Mouse (Mus musculus) hindbrain, embryonic 13.5 days (tissue): ENCODE measurements at regions not wholly inside any gene's neighbourhood (a gene's known extent, or its start where the extent isn't known, plus 50 kb on each side); places are given as distances from the start of the nearest gene placed in this dataset.

Experiments
- ATAC-seq: fragments of 200-750 bp; cut with Nextera tagmentation; 2 replicates; pipeline ENCODE4 v1.8.0; 2017; ENCODE audit warnings: moderate TSS enrichment; ENCODE audit not compliant: low FRiP score
- H3K27ac ChIP-seq: fragments of 300-500 bp; sonication (generic); 2 replicates; pipeline ENCODE4 v1.5.1; 2015; ENCODE audit warnings: inconsistent platforms, mild to moderate bottlenecking, moderate library complexity
- H3K27me3 ChIP-seq: fragments of 300-500 bp; sonication (generic); 2 replicates; pipeline ENCODE4 v1.6.1; 2015; ENCODE audit warnings: mild to moderate bottlenecking, inconsistent platforms
- H3K36me3 ChIP-seq: fragments of 300-500 bp; sonication (generic); 2 replicates; pipeline ENCODE4 v1.6.1; 2015; ENCODE audit warnings: mild to moderate bottlenecking, inconsistent platforms
- H3K4me1 ChIP-seq: fragments of 300-500 bp; sonication (generic); replicated peaks from 2 replicates; pipeline ENCODE4 v1.6.1; 2015; ENCODE audit warnings: inconsistent platforms
- H3K4me2 ChIP-seq: fragments of 300-500 bp; sonication (generic); 2 replicates; pipeline ENCODE4 v1.6.1; 2015; ENCODE audit warnings: inconsistent platforms, mild to moderate bottlenecking, moderate library complexity
- H3K4me3 ChIP-seq: fragments of 300-500 bp; sonication (generic); 2 replicates; pipeline ENCODE4 v1.5.1; 2015; ENCODE audit warnings: mild to moderate bottlenecking, inconsistent platforms
- H3K9ac ChIP-seq: fragments of 300-500 bp; sonication (generic); 2 replicates; pipeline ENCODE4 v1.6.1; 2015; ENCODE audit warnings: mild to moderate bottlenecking, inconsistent platforms
- H3K9me3 ChIP-seq: fragments of 300-500 bp; sonication (generic); 2 replicates; pipeline ENCODE4 v1.6.1; 2016; ENCODE audit warnings: inconsistent platforms
- WGBS: fragments of 180-500 bp; shearing (Covaris S2); methylation state at CpG from one replicate; pipeline ENCODE4 v1.1.7; 2015; 5-methylcytosine and 5-hydroxymethylcytosine counted together

DNA sequence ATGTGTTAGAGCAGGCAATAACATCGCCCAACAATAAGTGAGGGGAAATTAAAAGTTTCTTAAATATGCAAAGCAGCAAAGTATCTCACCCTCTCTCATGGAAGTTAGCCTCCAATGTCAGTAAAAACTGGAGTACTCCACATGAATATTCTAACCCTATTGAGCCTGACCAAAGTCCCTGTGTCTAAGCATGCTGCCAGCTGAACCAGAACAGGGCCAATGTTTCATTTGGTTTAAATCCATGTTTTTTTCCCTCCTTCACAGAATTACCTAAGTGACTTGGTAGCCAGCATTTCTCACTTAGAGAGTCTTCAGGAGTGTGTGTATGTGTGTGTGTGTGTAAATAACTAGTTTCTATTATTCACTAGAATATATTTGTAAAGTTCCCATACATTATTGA, 161.4 kb upstream of the Adra1b start:
- Histone ChIP-seq H3K27ac (no peak overlapping the region), H3K4me3 (no peak overlapping the region), H3K27me3 (no peaks in the 10 kb centered on the region), H3K4me1 (no peaks in the 10 kb centered on the region), H3K9me3 (no peaks in the 10 kb centered on the region), H3K36me3 (no peaks in the 10 kb centered on the region), H3K4me2 (no peak overlapping the region), H3K9ac (no peak overlapping the region)
- WGBS = 98% methylated on average over 1 of the region's 1 CpGs
- no peak for ATAC-seq

DNA sequence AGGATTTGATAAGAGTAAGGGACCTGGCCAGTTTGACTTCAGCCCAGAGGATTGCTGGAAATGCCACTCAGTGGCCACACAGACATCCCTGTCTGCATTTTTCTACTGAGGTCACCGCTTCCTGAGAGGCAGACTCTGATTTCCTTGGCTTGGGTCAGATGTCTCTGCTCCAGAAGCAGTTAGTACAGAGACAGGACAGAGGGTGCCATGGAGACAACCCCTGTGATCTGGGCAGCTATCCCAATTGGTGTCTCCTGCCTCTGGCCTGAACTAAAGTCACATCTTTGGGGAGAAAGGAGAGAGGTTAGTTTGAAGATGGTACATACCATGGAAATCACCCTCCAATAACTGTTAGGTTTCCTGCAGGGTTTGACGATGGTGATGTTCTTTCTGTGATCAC, 165.2 kb upstream of the Adra1b start:
- no peak for ATAC-seq
- no peaks in the 10 kb centered on the region for H3K4me1 ChIP-seq
- no peak overlapping the region for H3K9ac ChIP-seq
- no peak overlapping the region for H3K4me2 ChIP-seq
- H3K27me3 ChIP-seq = no peaks in the 10 kb centered on the region
- H3K4me3 ChIP-seq = no peak overlapping the region
- H3K9me3 ChIP-seq = no peaks in the 10 kb centered on the region
- H3K27ac ChIP-seq = no peak overlapping the region
- 96% methylated on average over 2 of the region's 2 CpGs for WGBS
- H3K36me3 ChIP-seq = no peaks in the 10 kb centered on the region

- no peak for ATAC-seq
- Histone ChIP-seq H3K4me3 (no peak overlapping the region), H3K36me3 (no peaks in the 10 kb centered on the region), H3K27ac (no peak overlapping the region), H3K4me1 (no peaks in the 10 kb centered on the region), H3K9ac (no peak overlapping the region), H3K9me3 (no peaks in the 10 kb centered on the region), H3K4me2 (no peak overlapping the region), H3K27me3 (no peaks in the 10 kb centered on the region)
- WGBS = 81% methylated on average over 3 of the region's 3 CpGs
These were observed 182.7 kb upstream of the Adra1b start for GRCm38 (mm10) chr11:44083716-44084115.

DNA sequence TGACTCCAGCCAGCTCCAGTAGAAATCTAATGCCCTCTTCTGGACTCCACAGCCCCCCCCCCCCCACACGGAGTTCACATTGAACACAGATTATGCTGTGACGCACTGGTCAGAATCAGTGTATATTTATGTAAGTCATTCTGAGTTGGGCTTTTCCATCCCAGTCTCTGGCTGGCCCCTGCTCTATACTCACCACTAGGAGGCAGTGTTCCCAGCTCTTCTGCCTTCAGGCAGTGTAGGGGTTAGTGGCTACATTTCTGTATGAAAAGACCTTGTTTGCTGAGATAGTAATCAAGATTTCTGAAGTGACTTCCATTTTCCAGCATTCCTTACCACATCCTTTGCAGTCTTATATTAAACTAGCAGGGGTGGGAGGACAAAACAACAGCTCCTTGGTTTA, 185.9 kb upstream of the Adra1b start:
- Histone ChIP-seq H3K9me3 (no peaks in the 10 kb centered on the region), H3K4me1 (no peaks in the 10 kb centered on the region), H3K4me3 (no peak overlapping the region), H3K27ac (no peak overlapping the region), H3K4me2 (no peak overlapping the region), H3K27me3 (no peaks in the 10 kb centered on the region), H3K9ac (no peak overlapping the region), H3K36me3 (no peaks in the 10 kb centered on the region)
- no peak for ATAC-seq
- 72% methylated on average over 2 of the region's 2 CpGs for WGBS

DNA sequence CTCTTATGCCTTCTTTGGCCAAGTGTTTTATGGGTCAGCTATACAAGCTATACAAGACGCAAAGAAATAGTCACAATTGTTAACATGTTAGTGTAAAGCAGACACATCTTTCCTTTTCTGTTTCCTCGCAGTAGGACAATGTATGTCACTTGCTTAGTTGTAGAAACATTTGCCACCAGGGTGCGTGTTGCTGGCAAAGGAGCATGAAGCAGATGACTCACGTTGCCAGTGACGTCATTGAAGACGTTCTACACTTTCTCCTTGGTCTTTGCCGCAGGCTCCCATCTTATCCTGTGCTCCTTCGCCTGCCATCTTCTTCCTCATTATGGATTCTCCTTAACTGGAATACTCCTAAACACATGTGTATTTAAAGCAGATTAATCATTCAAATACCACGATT, 188.5 kb upstream of the Adra1b start:
- Histone ChIP-seq H3K9me3 (0 out of 2 replicates have a peak, but pooled peaks cover 5% of the 10 kb centered on the region), H3K27me3 (no peaks in the 10 kb centered on the region), H3K4me2 (no peak overlapping the region), H3K4me1 (no peaks in the 10 kb centered on the region), H3K27ac (no peak overlapping the region), H3K4me3 (no peak overlapping the region), H3K36me3 (no peaks in the 10 kb centered on the region), H3K9ac (no peak overlapping the region)
- WGBS = 91% methylated on average over 9 of the region's 9 CpGs
- no peak for ATAC-seq

DNA sequence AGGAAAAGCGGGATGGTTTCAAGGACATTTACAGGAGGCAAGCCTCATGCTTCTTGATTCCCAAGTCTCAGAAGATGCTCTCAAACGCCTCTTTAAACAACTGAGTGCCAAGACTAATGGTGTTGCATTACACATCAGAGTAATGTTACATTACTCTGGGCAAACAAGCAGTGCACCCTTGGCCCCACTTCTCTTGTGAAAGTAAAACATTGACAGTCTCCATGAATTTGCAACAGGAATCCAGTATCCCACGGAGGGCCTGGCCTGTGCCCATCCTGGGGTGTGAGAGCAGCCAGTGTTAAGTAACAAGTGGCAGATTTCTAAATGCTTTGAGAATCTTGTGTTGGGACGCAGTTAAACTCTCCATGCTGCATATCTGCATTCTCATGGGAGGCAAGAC, 194.3 kb upstream of the Adra1b start:
- H3K36me3 ChIP-seq = no peaks in the 10 kb centered on the region
- H3K27me3 ChIP-seq = no peaks in the 10 kb centered on the region
- no peak overlapping the region for H3K4me3 ChIP-seq
- 81% methylated on average over 4 of the region's 4 CpGs for WGBS
- H3K9me3 ChIP-seq = 0 out of 2 replicates have a peak, but pooled peaks cover 5% of the 10 kb centered on the region
- H3K4me2 ChIP-seq = no peak overlapping the region
- no peaks in the 10 kb centered on the region for H3K4me1 ChIP-seq
- no peak overlapping the region for H3K27ac ChIP-seq
- no peak overlapping the region for H3K9ac ChIP-seq
- no peak for ATAC-seq

GRCm38 (mm10) chr11:44103188-44103840, 202.3 kb upstream of the Adra1b start:
- H3K4me3 ChIP-seq = no peak overlapping the region
- no peak overlapping the region for H3K9ac ChIP-seq
- no peaks in the 10 kb centered on the region for H3K9me3 ChIP-seq
- no peak overlapping the region for H3K4me2 ChIP-seq
- ATAC-seq = no peak
- no peaks in the 10 kb centered on the region for H3K36me3 ChIP-seq
- no peaks in the 10 kb centered on the region for H3K27me3 ChIP-seq
- H3K27ac ChIP-seq = peak overlapping the region; percentile 26
- 82% methylated on average over 5 of the region's 5 CpGs for WGBS
- H3K4me1 ChIP-seq = peaks cover 9% of the 10 kb centered on the region

GRCm38 (mm10) chr11:44103841-44104191, 202.8 kb upstream of the Adra1b start:
- Histone ChIP-seq H3K4me2 (no peak overlapping the region), H3K4me3 (no peak overlapping the region), H3K27me3 (no peaks in the 10 kb centered on the region), H3K27ac (no peak overlapping the region), H3K9me3 (no peaks in the 10 kb centered on the region), H3K4me1 (peaks cover 9% of the 10 kb centered on the region), H3K9ac (no peak overlapping the region), H3K36me3 (no peaks in the 10 kb centered on the region)
- peak; percentile 61 for ATAC-seq

DNA sequence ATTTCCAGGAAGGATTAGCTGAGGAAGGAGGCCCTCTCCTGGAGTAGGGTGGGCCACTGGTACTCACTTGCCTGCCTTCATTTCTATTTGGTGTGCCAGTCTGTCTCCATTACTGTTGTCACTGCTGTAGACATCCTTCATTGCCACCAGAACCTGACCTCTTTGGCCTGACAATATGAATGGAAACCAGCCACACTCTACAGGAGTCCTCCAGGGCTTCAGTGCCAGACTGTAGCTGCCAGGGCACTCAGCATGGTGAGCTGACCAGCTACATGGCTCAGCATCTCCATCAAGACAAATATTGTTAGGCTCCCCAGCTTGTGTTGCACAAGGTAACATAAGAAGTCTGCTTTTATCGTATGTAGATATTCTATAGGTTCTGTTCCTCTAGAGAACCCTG, 205.2 kb upstream of the Adra1b start:
- H3K9me3 ChIP-seq = no peaks in the 10 kb centered on the region
- no peak overlapping the region for H3K9ac ChIP-seq
- H3K4me1 ChIP-seq = peaks cover 10% of the 10 kb centered on the region
- H3K36me3 ChIP-seq = no peaks in the 10 kb centered on the region
- H3K27ac ChIP-seq = no peak overlapping the region
- H3K4me2 ChIP-seq = no peak overlapping the region
- H3K4me3 ChIP-seq = no peak overlapping the region
- H3K27me3 ChIP-seq = no peaks in the 10 kb centered on the region
- 91% methylated on average over 1 of the region's 1 CpGs for WGBS
- no peak for ATAC-seq

DNA sequence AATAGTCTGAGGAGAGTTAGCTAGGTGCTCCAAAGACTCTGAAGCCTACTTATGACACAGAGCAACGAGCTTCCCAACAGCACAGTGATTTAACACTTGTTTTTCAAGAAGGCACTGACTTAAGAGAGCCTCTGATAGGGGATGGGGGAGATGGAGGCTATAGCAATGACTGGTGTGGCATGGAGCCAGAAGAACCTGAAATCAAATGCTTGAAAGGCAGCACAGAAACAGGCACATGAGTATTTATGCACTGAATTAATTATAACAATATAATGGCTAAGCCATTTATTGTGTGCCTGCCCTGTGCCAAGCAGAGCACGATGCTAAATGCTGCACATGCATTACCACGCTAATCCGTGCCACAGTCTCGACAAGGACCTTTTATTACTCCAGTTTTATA, 210.5 kb upstream of the Adra1b start:
- no peaks in the 10 kb centered on the region for H3K9me3 ChIP-seq

DNA sequence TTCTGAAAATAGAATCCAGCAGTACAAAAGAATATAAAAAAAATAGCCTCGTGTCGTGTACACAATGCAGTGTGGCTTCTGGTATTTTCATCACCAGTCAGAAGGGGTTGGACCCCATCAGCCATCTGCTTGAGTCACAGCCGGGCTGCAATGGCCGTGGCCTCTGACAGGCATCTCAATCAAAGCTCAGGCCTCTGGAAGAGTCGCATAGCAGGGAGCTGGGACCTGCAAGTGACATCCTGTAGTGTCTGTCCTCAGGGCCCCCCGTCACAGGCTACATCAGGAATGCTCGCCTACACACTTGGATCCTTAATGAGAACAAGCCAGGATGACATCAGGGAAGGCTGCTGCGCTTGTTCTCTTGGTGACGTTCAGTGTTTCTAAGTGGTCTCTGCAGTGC, 226.1 kb upstream of the Adra1b start:
- ATAC-seq = 0 out of 2 replicates have a peak, but pooled peaks have one; percentile 24
- Histone ChIP-seq H3K27ac (no peak overlapping the region), H3K9me3 (no peaks in the 10 kb centered on the region), H3K4me1 (peaks cover 5% of the 10 kb centered on the region; the same call in 1 of the 2 replicates), H3K4me2 (no peak overlapping the region), H3K4me3 (no peak overlapping the region), H3K27me3 (no peaks in the 10 kb centered on the region), H3K9ac (no peak overlapping the region), H3K36me3 (no peaks in the 10 kb centered on the region)
- WGBS = 43% methylated on average over 9 of the region's 9 CpGs

More for the DNA sequence above, 210.5 kb upstream of the Adra1b start:
- Histone ChIP-seq H3K9ac (no peak overlapping the region), H3K4me3 (no peak overlapping the region), H3K4me1 (peaks cover 6% of the 10 kb centered on the region), H3K27me3 (no peaks in the 10 kb centered on the region), H3K36me3 (no peaks in the 10 kb centered on the region), H3K4me2 (no peak overlapping the region), H3K27ac (no peak overlapping the region)
- no peak for ATAC-seq
- WGBS = 52% methylated on average over 5 of the region's 5 CpGs

- Histone ChIP-seq H3K9me3 (no peaks in the 10 kb centered on the region), H3K4me1 (peaks cover 5% of the 10 kb centered on the region; the same call in 1 of the 2 replicates), H3K4me3 (no peak overlapping the region), H3K27ac (no peak overlapping the region), H3K9ac (no peak overlapping the region), H3K27me3 (no peaks in the 10 kb centered on the region), H3K4me2 (no peak overlapping the region), H3K36me3 (no peaks in the 10 kb centered on the region)
- no peak for ATAC-seq
- WGBS = 96% methylated on average over 6 of the region's 6 CpGs
These were observed 227.5 kb upstream of the Adra1b start for GRCm38 (mm10) chr11:44128481-44128880.

- Histone ChIP-seq H3K27me3 (no peaks in the 10 kb centered on the region), H3K9me3 (no peaks in the 10 kb centered on the region), H3K4me2 (no peak overlapping the region), H3K27ac (no peak overlapping the region), H3K4me3 (no peak overlapping the region), H3K4me1 (no peaks in the 10 kb centered on the region), H3K36me3 (no peaks in the 10 kb centered on the region), H3K9ac (no peak overlapping the region)
- ATAC-seq = no peak
- 77% methylated on average over 7 of the region's 7 CpGs for WGBS
These were observed 232.2 kb upstream of the Adra1b start for GRCm38 (mm10) chr11:44133244-44133643.
